Comparison of ENCODE assay signal across 13 mouse cellular contexts in genomic region chr8:88093367-88093766, GRCm38 (mm10).
"Had no signal": no experiment of that assay in that cellular context is flagged by ENCODE, and none has a peak within 500 bp of the region (broad histone marks: within the 10 kb centered on the region; RNA-seq: fewer than 3 reads in every experiment).

No protein-coding gene starts in this region.

- H3K27ac ChIP-seq: left cerebral cortex, adult 2 months; limb, embryonic 12.5 days; liver, embryonic 14.5 days; midbrain, embryonic 13.5 days; stomach, postnatal 0 days had no signal

- H3K27me3 ChIP-seq: limb, embryonic 12.5 days; midbrain, embryonic 13.5 days had no signal

- H3K4me2 ChIP-seq: limb, embryonic 12.5 days; midbrain, embryonic 13.5 days had no signal

- H3K4me1 ChIP-seq: midbrain, embryonic 13.5 days had no signal

- H3K36me3 ChIP-seq: limb, embryonic 12.5 days; midbrain, embryonic 13.5 days had no signal

- H3K9ac ChIP-seq: limb, embryonic 12.5 days; liver, embryonic 14.5 days; midbrain, embryonic 13.5 days had no signal

- DNase-seq: kidney, adult 8-10 months; kidney, postnatal 10 days; liver; lung, adult 18-20 months; retina, postnatal 1 day; right cerebral cortex, postnatal 25 days; thymus, postnatal 4 days had no signal

- H3K9me3 ChIP-seq: limb, embryonic 12.5 days; midbrain, embryonic 13.5 days had no signal

- ATAC-seq: intestine, embryonic 16.5 days; midbrain, embryonic 13.5 days had no signal

- H3K4me3 ChIP-seq: left cerebral cortex, adult 2 months; limb, embryonic 12.5 days; midbrain, embryonic 13.5 days had no signal
